Mouse (Mus musculus) cortical plate, adult 2 months (tissue): ENCODE measurements around the gene Pofut2. TPM values are rescaled to one million over a fixed set of nuclear protein-coding genes. Genes with fewer than 3 reads are reported as not detected.
A peak's percentile ranks its signal among the peaks of the same experiment; 100 is the strongest.
"Not testable (repeated sequence)": the region's sequence is repeated elsewhere in the genome, so short reads cannot be mapped to it uniquely, and the experiment has no call there.

Experiments used
- H3K27ac ChIP-seq: fragments of 200-500 bp; 2 replicates; pipeline ENCODE4 v1.5.1; 2012; ENCODE audit warnings: low read length, control low read depth, inconsistent platforms; ENCODE audit not compliant: insufficient read depth
- H3K4me1 ChIP-seq: fragments of 200-500 bp; 2 replicates; pipeline ENCODE4 v1.6.1; 2011; ENCODE audit warnings: low read length; ENCODE audit not compliant: control insufficient read depth, insufficient read depth
- H3K4me3 ChIP-seq: fragments of 200-500 bp; 2 replicates; pipeline ENCODE4 v1.5.1; 2011; ENCODE audit warnings: mild to moderate bottlenecking, low read length, control low read depth; ENCODE audit not compliant: insufficient read depth
- CTCF ChIP-seq: fragments of 200-500 bp; IDR thresholded peaks from 2 replicates; pipeline ENCODE4 v1.5.1; 2011; ENCODE audit warnings: mild to moderate bottlenecking, control low read depth, low read length; ENCODE audit not compliant: insufficient read depth; ENCODE audit errors: extremely low read depth
- POLR2A ChIP-seq: fragments of 200-500 bp; IDR thresholded peaks from 2 replicates; pipeline ENCODE4 v1.6.1; 2011; ENCODE audit warnings: mild to moderate bottlenecking, low read length, control low read depth; ENCODE audit not compliant: insufficient read depth; ENCODE audit errors: extremely low read depth
- polyA plus RNA-seq: library from polyadenylated mRNA; depleted of rRNA; stranded (reverse); fragments of >200 nt; gene quantifications from 2 replicates; pipeline ENCODE4 v1.2.3, GENCODE M21; 2012

Pofut2 gene
- polyA plus RNA-seq, 1 experiment: 30.6 TPM

DNA sequence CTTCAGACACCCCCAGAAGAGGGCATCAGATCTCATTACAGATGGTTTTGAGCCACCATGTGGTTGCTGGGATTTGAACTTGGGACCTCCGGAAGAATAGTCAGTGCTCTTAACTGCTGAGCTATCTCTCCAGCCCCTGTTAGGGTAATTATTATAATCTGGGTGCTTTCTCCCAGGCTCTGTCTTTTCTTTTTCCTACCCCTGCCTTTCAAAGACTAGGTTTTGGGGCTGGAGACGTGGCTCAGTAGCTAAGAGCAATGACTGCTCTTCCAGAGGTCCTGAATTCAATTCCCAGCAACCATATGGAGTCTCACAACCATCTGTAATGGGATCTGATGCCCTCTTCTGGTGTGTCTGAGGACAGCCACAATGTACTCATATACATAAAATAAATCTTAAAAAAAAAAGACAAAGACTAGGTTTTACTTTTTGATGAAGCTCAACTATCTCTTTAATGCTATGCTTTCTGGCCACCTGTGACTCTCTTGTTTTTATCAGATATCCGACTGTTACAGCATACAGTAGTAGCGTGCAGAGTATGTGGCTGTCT is 902 bp upstream of the Pofut2 start:
- H3K4me3 ChIP-seq: peak overlapping the region; percentile 87; the same call in 1 of the 2 replicates
- no peak for TF ChIP-seq CTCF
- no peak for TF ChIP-seq POLR2A
- peaks cover 1% of the 10 kb centered on the region; the same call in 1 of the 2 replicates for H3K4me1 ChIP-seq
- H3K27ac ChIP-seq: no peak overlapping the region

GRCm38 (mm10) chr10:77260166-77260875 is 1.3 kb downstream of the Pofut2 start:
- no peak for TF ChIP-seq CTCF
- TF ChIP-seq POLR2A: no peak
- Histone ChIP-seq H3K4me1 (peaks cover 1% of the 10 kb centered on the region; the same call in 1 of the 2 replicates), H3K4me3 (peak overlapping the region; percentile 87; the same call in 1 of the 2 replicates)

GRCm38 (mm10) chr10:77266281-77266680 is 7.3 kb downstream of the Pofut2 start:
- no peaks in the 10 kb centered on the region for H3K4me1 ChIP-seq
- H3K27ac ChIP-seq: no peak overlapping the region
- TF ChIP-seq CTCF (no peak), POLR2A (no peak)
- H3K4me3 ChIP-seq: no peak overlapping the region

More at GRCm38 (mm10) chr10:77260166-77260875, 1.3 kb downstream of the Pofut2 start:
- H3K27ac ChIP-seq: no peak overlapping the region

- TF ChIP-seq POLR2A (no peak), CTCF (no peak)
- no peaks in the 10 kb centered on the region for H3K4me1 ChIP-seq
- no peak overlapping the region for H3K4me3 ChIP-seq
- no peak overlapping the region for H3K27ac ChIP-seq
Measured at GRCm38 (mm10) chr10:77267027-77267426, 8.0 kb downstream of the Pofut2 start.

- no peak overlapping the region for H3K4me3 ChIP-seq
- no peak overlapping the region for H3K27ac ChIP-seq
- H3K4me1 ChIP-seq: no peaks in the 10 kb centered on the region
- TF ChIP-seq CTCF (no peak), POLR2A (no peak)
Measured at GRCm38 (mm10) chr10:77269129-77269528, 10.1 kb downstream of the Pofut2 start.

DNA sequence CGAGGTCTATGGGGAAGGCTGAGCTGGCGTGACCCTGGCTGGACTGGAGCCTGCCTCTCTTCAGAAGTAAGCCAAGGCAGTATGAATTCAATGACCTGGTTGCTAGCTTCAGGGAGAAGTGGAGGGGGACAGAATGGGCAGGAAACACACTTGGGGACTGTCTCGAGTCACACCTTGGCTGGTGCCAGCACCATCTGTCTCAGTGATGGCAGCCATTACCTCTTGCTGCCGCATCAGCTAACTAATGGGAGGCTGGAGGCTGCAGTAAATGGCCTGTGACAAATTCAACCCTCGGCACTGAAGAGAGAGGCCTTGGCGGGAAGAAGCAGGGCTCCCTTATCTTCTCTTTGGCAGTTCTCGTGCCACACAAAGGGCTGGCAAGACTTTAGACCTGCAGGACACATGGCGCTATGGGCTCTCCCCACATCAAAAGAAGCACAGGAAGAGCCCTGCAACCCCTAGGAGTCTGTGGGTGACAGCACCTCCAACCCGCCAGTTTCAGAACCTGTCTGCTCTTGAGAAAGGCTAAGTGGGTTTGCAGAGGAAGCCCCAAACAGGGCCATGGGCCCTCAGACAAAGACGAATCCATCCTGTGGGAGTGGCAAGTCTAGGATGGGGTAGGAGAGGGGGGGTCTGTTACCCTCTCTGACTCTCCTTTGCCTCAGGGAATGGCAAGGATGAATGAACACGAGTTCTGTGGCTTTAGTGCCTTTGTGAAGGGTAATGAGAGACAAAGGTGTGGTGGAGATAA is 14.1 kb downstream of the Pofut2 start:
- TF ChIP-seq CTCF (no peak), POLR2A (no peak)
- H3K4me1 ChIP-seq: no peaks in the 10 kb centered on the region
- H3K4me3 ChIP-seq: no peak overlapping the region
- H3K27ac ChIP-seq: no peak overlapping the region

- Histone ChIP-seq H3K4me3 (no peak overlapping the region), H3K4me1 (no peaks in the 10 kb centered on the region), H3K27ac (no peak overlapping the region)
- no peak for TF ChIP-seq CTCF
- no peak for TF ChIP-seq POLR2A
Measured at GRCm38 (mm10) chr10:77273798-77274197, 14.8 kb downstream of the Pofut2 start.

DNA sequence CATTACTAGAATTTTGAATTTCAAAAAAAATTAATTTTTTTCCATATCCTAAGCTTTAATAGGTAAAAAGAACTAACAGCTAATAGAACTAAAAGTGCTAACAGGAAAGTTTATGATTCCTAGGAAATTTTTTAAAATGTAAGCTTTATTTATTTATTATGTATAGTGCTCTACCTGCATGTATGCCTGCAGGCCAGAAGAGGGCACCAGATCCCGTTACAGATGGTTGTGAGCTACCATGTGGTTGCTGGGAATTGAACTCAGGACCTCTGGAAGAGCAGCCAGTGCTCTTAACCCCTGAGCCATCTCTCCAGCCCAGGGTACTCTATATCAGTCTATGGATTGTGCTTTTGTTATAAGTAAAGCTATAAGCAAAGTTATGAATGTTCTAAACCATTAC is 23.1 kb downstream of the Pofut2 start:
- not testable (repeated sequence) for H3K4me1 ChIP-seq, H3K4me3 ChIP-seq, H3K27ac ChIP-seq

DNA sequence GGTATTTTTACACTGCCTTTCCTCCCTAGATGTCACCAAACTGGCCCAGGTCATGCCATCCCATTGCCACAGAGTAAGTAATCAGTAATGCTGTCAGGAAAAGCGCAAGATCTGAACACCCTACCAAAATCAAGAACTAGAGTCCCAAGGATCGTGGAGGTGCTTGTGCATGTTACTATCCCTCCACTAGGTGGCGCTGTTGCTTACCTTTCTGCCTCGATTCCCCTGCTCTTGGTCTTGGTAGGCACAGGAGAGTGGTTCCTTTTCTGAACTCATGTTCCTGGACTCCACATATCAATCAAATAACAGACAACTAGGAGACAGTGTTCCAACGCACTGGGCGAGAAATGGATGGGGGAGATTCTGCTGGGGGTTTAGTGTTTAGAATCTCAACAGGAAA is 23.8 kb downstream of the Pofut2 start:
- Histone ChIP-seq H3K4me1 (no peaks in the 10 kb centered on the region), H3K27ac (no peak overlapping the region), H3K4me3 (no peak overlapping the region)
- TF ChIP-seq CTCF (peak; percentile 100), POLR2A (no peak)

DNA sequence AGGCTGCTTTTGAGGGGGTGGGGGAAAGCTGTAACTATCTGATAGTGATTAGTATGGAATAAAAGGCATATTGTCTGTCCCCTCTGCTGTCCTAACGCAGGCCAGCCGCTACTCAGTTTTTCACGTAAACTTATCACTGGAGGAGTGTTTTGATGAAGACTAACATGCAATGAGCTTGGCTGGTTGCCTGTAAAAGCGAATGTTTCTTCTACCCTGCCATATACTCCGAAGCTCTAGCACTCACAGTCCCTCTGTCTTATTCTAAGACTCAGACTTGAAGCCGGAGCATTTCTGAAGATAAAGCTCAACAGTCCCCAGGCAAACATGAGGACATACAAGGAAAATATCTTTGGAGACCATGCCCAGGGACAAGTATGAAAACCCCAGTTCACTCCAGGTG is 25.8 kb downstream of the Pofut2 start:
- Histone ChIP-seq H3K27ac (no peak overlapping the region), H3K4me3 (no peak overlapping the region), H3K4me1 (peaks cover 1% of the 10 kb centered on the region; the same call in 1 of the 2 replicates)
- no peak for TF ChIP-seq CTCF
- no peak for TF ChIP-seq POLR2A
